Mouse (Mus musculus) monocyte, adult 5-6 weeks (primary cell): ENCODE data around the gene Tceal9. TPM values are rescaled to one million over a fixed set of nuclear protein-coding genes. Genes with fewer than 3 reads are reported as not detected.
"Not testable (repeated sequence)": the region's sequence is repeated elsewhere in the genome, so short reads cannot be mapped to it uniquely, and the experiment has no call there.

ENCODE experiments used
- ATAC-seq: fragments of 153-309, 156-312 bp; replicated peaks from 2 replicates; pipeline ENCODE4 v1.8.0; 2017; ENCODE audit warnings: mild to moderate bottlenecking; ENCODE audit not compliant: low TSS enrichment, insufficient number of reproducible peaks, severe bottlenecking, poor library complexity, low FRiP score
- total RNA-seq: library from RNA; stranded (forward); fragments of 200-1000, 200-491, 200-594 nt; gene quantifications from 3 replicates; pipeline ENCODE4 v1.2.3, GENCODE M21; 2017

Tceal9 gene
- total RNA-seq, 1 experiment from 2014 or later = 77.6 TPM

DNA sequence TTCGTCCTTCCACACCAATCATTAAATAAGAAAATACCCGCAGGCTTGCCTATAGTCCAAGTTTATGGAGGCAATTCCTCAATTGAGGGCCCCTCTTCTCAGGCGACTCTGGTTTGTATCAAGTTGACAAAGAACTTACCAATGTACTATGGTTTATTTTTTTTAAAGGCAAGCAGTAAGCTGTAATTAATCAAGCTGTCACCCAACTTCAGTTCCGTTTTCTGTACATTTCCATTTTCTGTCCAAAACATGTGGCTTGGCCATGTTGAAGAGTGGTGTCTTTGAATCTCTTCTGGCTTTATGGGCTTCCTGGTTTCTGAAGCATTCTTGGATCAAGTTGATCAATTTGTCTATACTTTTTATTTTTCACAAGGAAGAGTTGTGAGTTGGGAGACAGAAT lies 23.3 kb downstream of the Tceal9 start:
- no peak for ATAC-seq

- peak; percentile 47; the same call in 1 of the 2 replicates for ATAC-seq
These were observed 25.0 kb downstream of the Tceal9 start, which contains the start of gene Bex3 for GRCm38 (mm10) chrX:136269743-136270392. TSS of gene Bex3 (plus strand) at chrX:136270253.

GRCm38 (mm10) chrX:136270393-136271111 lies 25.7 kb downstream of the Tceal9 start:
- not testable (repeated sequence) for ATAC-seq

DNA sequence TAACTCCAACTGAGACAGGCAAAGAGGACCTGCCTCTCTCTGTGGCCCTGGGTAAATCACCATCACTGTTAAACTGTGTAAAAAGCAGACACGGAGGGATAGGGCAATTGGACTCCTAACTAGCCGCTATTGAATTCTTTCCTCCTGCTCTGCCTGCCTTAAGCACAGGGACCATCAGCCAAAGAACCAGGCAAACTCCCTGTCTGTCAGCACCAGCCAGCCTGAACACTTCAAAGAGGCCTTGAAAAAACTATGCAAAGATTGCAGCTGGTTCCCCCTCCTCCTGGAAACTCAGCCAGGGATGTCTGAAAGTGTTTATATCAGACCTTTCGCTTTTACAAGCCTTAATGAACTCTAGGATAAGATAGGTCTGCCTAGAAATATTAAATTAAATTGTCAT lies 29.7 kb downstream of the Tceal9 start:
- ATAC-seq = no peak

GRCm38 (mm10) chrX:136275386-136275785 lies 30.5 kb downstream of the Tceal9 start:
- no peak for ATAC-seq

DNA sequence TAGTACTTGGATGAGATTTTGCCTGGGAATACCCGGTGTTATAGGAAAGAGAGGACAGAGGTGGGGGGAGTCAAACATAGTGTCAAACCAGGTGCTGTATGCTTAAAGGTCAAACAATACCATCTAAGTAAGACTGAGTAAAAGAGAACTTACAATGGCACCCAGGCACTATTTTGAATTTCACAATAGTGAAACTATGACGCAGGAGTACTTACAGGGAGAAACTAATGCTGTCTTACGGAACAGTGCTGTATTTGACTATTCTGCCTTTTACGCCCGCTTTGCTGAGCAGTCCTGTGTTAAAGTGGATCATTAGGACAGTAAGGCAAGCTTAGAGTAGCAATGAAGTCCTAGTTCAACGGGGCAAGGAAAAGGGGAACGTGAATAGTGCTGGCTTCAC lies 32.7 kb downstream of the Tceal9 start:
- ATAC-seq = no peak

DNA sequence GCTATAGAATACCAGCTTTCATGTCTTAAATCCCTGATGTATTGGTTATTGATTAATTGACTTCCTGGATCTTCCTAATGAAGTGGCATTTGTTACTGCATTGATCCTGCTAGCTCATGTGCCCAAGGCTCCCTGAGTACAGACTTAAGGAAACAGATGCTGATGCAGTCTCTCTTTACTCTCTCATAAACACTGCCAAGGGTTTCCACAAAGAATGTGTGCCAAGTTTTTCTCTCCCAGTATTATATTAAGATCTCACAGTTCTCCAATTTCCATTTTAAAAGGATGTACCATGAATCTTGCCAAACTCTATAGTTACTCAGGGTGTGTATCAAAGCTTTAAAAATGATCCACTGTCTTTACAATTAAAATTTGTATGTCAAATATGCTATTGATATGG lies 33.5 kb downstream of the Tceal9 start:
- ATAC-seq = no peak

DNA sequence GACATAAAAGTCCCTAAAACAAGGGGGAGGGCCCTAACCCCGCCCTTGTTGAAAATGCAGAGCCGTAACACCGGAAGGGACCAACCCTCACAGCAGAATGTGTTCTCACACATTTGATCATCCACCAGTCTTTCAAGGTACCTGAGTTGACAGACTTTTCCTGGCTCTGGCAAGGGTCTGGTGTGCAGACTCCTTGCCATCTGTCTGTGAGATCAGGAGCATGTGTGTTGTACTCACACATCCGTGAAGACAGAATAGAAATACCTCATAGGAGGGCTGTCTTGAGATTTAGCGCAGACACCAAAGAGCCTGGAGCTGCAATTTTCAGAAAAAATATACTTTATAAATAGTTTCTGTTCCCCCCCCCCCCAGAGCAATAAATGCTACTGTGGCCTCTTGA lies 34.5 kb downstream of the Tceal9 start:
- ATAC-seq = no peak

DNA sequence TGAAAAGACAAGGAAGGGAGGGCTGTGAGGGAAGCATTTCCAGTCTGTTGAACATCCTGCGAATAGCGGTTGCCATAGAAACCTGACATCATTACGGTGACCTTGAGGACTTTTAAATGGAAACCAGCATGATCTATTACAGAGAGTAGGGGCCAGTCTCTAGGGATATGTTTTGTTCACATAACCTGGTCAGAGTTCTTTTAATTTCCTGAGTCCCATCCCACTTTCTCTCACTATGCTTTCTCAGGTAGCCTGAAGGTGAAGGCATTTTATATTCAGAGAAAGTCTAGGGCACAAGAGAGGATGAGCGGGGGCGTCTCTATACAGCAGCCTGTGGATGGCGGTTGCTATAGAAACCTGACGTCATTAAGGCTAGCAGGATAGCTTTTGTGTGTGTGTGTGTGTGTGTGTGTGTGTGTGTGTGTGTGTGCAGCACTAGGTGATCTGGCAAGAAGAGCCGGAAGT lies 46.0 kb downstream of the Tceal9 start:
- no peak for ATAC-seq

Other genes with a start within 250 kb of the Tceal9 start
- gene Arxes1, start 211.7 kb upstream of the Tceal9 start, total RNA-seq = not detected in 3 replicates
- gene Bex2, start 176.8 kb upstream of the Tceal9 start, total RNA-seq = not detected in 3 replicates
- gene Nxf3, start 159.8 kb upstream of the Tceal9 start, total RNA-seq = not detected in 3 replicates
- not detected in 3 replicates for gene Bex4, start 106.1 kb upstream of the Tceal9 start, total RNA-seq
- gene Tceal8, start 72.7 kb upstream of the Tceal9 start, total RNA-seq = 6.5 to 17.3 TPM (median 15.9 TPM) in 3 replicates
- not detected in 3 replicates for gene Tceal5, start 41.2 kb upstream of the Tceal9 start, total RNA-seq
- gene Tceal7, start 30.3 kb upstream of the Tceal9 start, total RNA-seq = not detected in 3 replicates
- not detected in 3 replicates for gene Bex1, start 29.6 kb upstream of the Tceal9 start, total RNA-seq
- gene Bex3, start 25.2 kb downstream of the Tceal9 start, total RNA-seq = 18.0 to 32.2 TPM (median 21.1 TPM) in 3 replicates